Mouse (Mus musculus) G1E (cell line): ENCODE measurements at regions not wholly inside any gene's neighbourhood (a gene's known extent, or its start where the extent isn't known, plus 50 kb on each side); places are given as distances from the start of the nearest gene placed in this dataset.

Experiments used
- CTCF ChIP-seq: IDR thresholded peaks from 2 replicates; pipeline ENCODE4 v1.5.1; 2012; ENCODE audit warnings: low read depth, low read length, inconsistent platforms, mixed read lengths
- GATA2 ChIP-seq: IDR thresholded peaks from 2 replicates; pipeline ENCODE4 v1.6.1; 2012; ENCODE audit warnings: low read depth, low read length, inconsistent platforms, borderline replicate concordance
- POLR2AphosphoS5 ChIP-seq: IDR thresholded peaks from 2 replicates; pipeline ENCODE4 v1.6.1; 2012; ENCODE audit warnings: low read depth, low read length, inconsistent platforms; ENCODE audit not compliant: insufficient replicate concordance
- TAL1 ChIP-seq: conservative IDR thresholded peaks from 2 replicates; pipeline ENCODE4 v1.6.1; 2012; ENCODE audit warnings: low read depth, low read length, inconsistent platforms, mixed read lengths

DNA sequence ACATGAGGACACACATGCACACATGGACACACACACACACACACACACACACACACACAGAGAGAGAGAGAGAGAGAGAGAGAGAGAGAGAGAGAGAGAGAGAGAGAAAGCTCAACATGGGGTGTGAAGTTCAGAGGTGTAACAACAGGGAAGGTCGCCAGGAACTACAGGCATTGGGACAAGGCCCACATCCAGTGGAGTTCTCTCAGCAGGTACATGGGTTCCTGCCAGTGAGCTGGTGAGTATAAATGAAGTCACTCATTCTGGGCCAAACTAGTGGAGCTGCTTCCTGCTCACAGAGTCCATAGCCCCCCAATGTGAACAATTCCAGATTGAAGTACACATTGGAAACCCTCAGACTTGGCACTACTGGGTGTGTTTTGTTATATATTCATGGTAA is 366.3 kb downstream of the Fat4 start:
- TF ChIP-seq CTCF (no peak), TAL1 (no peak), GATA2 (no peak), POLR2AphosphoS5 (no peak)
